Mouse (Mus musculus) left cerebral cortex, adult 8-10 months (tissue): ENCODE results near the gene Bcl2l11. TPM values are rescaled to one million over a fixed set of nuclear protein-coding genes. Genes with fewer than 3 reads are reported as not detected.

Experiments used
- DNase-seq, 2 experiments: peaks; one replicate each; pipeline ENCODE4 v3.0.0; 2022; ENCODE audit warnings: low spot score in 2 of 2
- total RNA-seq, 4 experiments: library from RNA; stranded (reverse); gene quantifications; 2 replicates each; pipeline ENCODE4 v1.2.4; 2022

The Bcl2l11 gene
- total RNA-seq, 4 experiments from 2014 or later, result 5.2 to 5.9 (median 5.4) TPM

DNA sequence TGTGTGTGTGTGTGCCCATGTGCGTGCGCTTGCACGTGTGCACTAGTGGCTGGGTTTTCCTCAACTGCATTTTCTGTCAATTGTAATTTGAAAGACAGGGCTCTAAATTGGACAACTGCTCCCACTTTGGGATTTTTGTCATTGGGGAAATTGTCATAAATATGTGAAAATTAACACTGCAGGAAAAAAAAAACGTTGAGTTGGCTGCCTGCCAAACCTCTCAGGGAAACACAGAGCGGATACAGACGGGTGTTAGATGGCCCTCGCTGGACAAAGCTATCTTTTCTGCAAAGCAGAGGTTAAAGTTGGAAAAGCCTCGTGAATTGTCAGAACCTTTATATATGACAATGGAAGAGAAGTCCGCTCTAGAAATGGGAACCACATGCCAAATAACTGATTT lies 84.5 kb downstream of the Bcl2l11 start:
- no peak for DNase-seq

DNA sequence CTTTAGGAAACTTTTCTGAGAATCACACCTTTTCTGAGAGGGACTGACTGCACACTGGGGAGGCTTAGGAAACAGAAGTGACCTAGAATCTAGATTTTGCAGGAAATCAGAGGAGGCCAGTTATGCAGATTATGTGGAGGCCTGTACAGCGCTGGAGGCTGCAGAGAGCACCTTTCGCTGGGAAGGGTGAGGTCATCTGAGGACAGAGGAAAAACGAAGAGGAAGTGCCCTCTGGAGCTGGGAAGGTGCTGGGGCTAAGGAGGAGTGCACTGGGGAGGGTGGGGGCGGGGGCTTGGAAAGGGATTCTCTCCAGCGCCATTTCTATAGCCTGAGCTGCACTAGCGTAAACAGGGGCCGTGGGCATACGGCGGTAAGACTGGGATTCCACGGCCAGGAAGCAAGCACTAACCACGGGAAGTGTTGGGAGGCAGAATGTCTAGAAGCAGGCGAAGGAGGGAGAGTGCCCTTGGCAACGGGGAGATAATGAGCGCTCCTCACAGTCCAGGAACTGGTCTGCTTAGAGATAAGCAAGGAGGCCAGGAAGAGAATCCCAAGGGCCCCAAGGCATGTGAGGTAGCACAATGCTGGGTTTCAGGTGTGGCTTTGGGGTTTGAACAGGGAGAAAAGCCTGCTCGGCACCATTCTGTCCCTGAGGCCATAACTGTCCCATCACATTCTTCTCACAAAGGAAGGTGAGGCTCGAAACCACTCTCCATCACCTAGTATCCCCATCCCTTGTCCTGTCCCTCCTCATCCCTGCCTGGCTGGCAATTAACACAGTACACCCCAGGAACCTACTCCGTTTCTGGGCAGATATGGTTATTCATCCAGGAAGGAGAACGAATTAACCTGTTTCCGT lies 85.4 kb downstream of the Bcl2l11 start:
- no peak for DNase-seq

DNA sequence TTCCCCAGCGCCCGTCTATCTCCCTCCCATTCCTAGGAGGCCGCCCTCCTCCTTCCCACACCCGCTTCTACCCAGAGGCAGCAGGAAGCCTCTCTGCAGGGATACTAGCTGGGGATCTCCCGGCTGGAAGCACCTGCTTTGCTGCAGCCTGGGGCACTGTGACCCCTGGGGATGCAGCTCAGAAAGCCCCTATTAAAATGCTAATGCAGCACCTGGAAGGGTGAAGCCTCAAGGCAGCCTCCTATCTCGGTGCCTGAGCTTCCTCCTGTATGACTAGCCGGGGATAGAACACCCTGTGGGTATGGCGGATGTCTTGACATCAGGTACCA lies 86.0 kb downstream of the Bcl2l11 start:
- DNase-seq, result no peak
